Mouse (Mus musculus) embryo, embryonic 10.5 days (tissue): ENCODE data around the gene Slc10a1.

Source experiments
- DNase-seq: peaks from one replicate; pipeline ENCODE4 v3.0.0-alpha.2; 2015; ENCODE audit warnings: low spot score

The Slc10a1 gene

GRCm38 (mm10) chr12:80927518-80927917 lies 41.0 kb downstream of the Slc10a1 start:
- DNase-seq = no peak

- no peak for DNase-seq
Measured at GRCm38 (mm10) chr12:80926550-80926949, 42.0 kb downstream of the Slc10a1 start.

- DNase-seq = no peak
Measured at GRCm38 (mm10) chr12:80925919-80926318, 42.6 kb downstream of the Slc10a1 start.

- no peak for DNase-seq
Measured at GRCm38 (mm10) chr12:80924205-80924604, 44.3 kb downstream of the Slc10a1 start.

GRCm38 (mm10) chr12:80923602-80924001 lies 44.9 kb downstream of the Slc10a1 start:
- DNase-seq = no peak

- DNase-seq = peak; percentile 12
Measured at GRCm38 (mm10) chr12:80922869-80923268, 45.6 kb downstream of the Slc10a1 start.

GRCm38 (mm10) chr12:80921301-80921700 lies 47.2 kb downstream of the Slc10a1 start:
- DNase-seq = no peak

GRCm38 (mm10) chr12:80917764-80918163 lies 50.7 kb downstream of the Slc10a1 start:
- peak; percentile 29 for DNase-seq

GRCm38 (mm10) chr12:80909631-80910030 lies 58.9 kb downstream of the Slc10a1 start:
- DNase-seq = no peak
